ENCODE assay signal across 25 mouse cellular contexts in genomic region chr16:10004096-10004495, GRCm38 (mm10). TPM values are rescaled to one million over a fixed set of nuclear protein-coding genes. Genes with fewer than 3 reads are reported as not detected.
DNase-seq lines count a peak whose midpoint lies in the region.
"Had no signal": no experiment of that assay in that cellular context is flagged by ENCODE, and none has a peak within 500 bp of the region (broad histone marks: within the 10 kb centered on the region; RNA-seq: fewer than 3 reads in every experiment).

No protein-coding gene starts in this region.

- no peak overlapping the region for H3K4me3 ChIP-seq in heart, embryonic 10.5 days
- H3K4me3 ChIP-seq: embryonic facial prominence, embryonic 12.5 days; embryonic facial prominence, embryonic 15.5 days; gastrocnemius, adult 2 months; heart, embryonic 12.5 days; heart, embryonic 15.5 days had no signal

- no peaks in the 10 kb centered on the region for H3K4me1 ChIP-seq in heart, embryonic 10.5 days
- H3K4me1 ChIP-seq: embryonic facial prominence, embryonic 12.5 days; embryonic facial prominence, embryonic 15.5 days; heart, embryonic 12.5 days; heart, embryonic 15.5 days had no signal

- peak; percentile 9 to 76 for DNase-seq in adrenal gland, adult (ENCODE audit: inconsistent age in 2 of 2, low spot score in 1 of 2)
- DNase-seq in adrenal gland, postnatal 4 days (ENCODE audit: low spot score in 2 of 2) = no peak
- DNase-seq in heart, embryonic 10.5 days (ENCODE audit: low spot score) = peak; percentile 54
- no peak for DNase-seq in heart, adult 18-20 months
- DNase-seq in adrenal gland, adult 2 months = peak; percentile 62
- DNase-seq in adrenal gland, postnatal 14 days = peak; percentile 14
- no peak for DNase-seq in cerebellum, adult 11 months
- no peak for DNase-seq in gastrocnemius, postnatal 4 days (ENCODE audit: low spot score in 2 of 2)
- DNase-seq: cerebellum, adult 11-12 months; cerebellum, postnatal 10 days; forebrain, postnatal 0 days; gastrocnemius, adult 2 months; gastrocnemius, postnatal 14 days; heart, postnatal 10 days; heart, postnatal 4 days; kidney, adult 18-20 months; kidney, adult 9 months had no signal

- no peaks in the 10 kb centered on the region for H3K36me3 ChIP-seq in heart, embryonic 10.5 days
- H3K36me3 ChIP-seq: embryonic facial prominence, embryonic 12.5 days; embryonic facial prominence, embryonic 15.5 days; heart, embryonic 12.5 days; heart, embryonic 15.5 days had no signal

- no peak overlapping the region for H3K27ac ChIP-seq in heart, embryonic 10.5 days
- H3K27ac ChIP-seq: embryonic facial prominence, embryonic 12.5 days; embryonic facial prominence, embryonic 15.5 days; gastrocnemius, adult 2 months; heart, embryonic 15.5 days; hindbrain, embryonic 14.5 days; hindbrain, postnatal 0 days had no signal

- no peaks in the 10 kb centered on the region for H3K27me3 ChIP-seq in heart, embryonic 10.5 days (ENCODE audit: insufficient read depth, poor library complexity, severe bottlenecking)
- H3K27me3 ChIP-seq: embryonic facial prominence, embryonic 12.5 days; embryonic facial prominence, embryonic 15.5 days; heart, embryonic 12.5 days; heart, embryonic 15.5 days had no signal

- 90% methylated on average over 4 of the region's 4 CpGs for WGBS in heart, embryonic 10.5 days

- no peaks in the 10 kb centered on the region for H3K9me3 ChIP-seq in heart, embryonic 10.5 days
- H3K9me3 ChIP-seq: embryonic facial prominence, embryonic 12.5 days; embryonic facial prominence, embryonic 15.5 days; heart, embryonic 12.5 days; heart, embryonic 15.5 days had no signal

RNA-seq across cellular contexts. Expression of gene Grin2a, which starts 8.7 kb away (rescaled TPM):
- 1 to 10 TPM; 2.9 TPM for total RNA-seq in adrenal gland, postnatal 4 days (2021)
- 0.69 and 0.72 TPM in 2 replicates for polyA plus RNA-seq in heart, embryonic 10.5 days (2016; fragmentation: Nextera tagmentation; extraction: Ambion mirVana)
- under 1 TPM; 0.23 to 0.25 TPM for total RNA-seq in heart, adult 18-20 months (2021)
- total RNA-seq in adrenal gland, adult 2 months (2021) = 1 to 10 TPM in 1 of 2 experiments, under 1 TPM in 1; 0.55 to 1.2 TPM
- 0.06 and 0.56 TPM in 2 replicates for polyA plus RNA-seq in adrenal gland, adult 2 months (2012; rRNA removed)
- 0.93 and 1.1 TPM in 2 replicates for total RNA-seq in adrenal gland, postnatal 14 days (2021)
- total RNA-seq in gastrocnemius, postnatal 4 days (2021) = under 1 TPM; 0.37 to 0.54 TPM
- polyA plus RNA-seq: activated CD4-positive, CD25-positive, alpha-beta regulatory T cell, adult 4 months; inflammation-experienced regulatory T-cells, adult 6 months had no signal

Comparison
In these comparisons a context has a peak if more than half of its experiments do, and no peak if none do; other contexts are left out.
1. DNase-seq: peak in adrenal gland, adult (2 of 2), heart, embryonic 10.5 days (single experiment), adrenal gland, adult 2 months (single experiment) and adrenal gland, postnatal 14 days (single experiment); none in adrenal gland, postnatal 4 days (0 of 2), heart, adult 18-20 months (0 of 2), cerebellum, adult 11 months (single experiment) and gastrocnemius, postnatal 4 days (0 of 2).